In the genomic region with DNA sequence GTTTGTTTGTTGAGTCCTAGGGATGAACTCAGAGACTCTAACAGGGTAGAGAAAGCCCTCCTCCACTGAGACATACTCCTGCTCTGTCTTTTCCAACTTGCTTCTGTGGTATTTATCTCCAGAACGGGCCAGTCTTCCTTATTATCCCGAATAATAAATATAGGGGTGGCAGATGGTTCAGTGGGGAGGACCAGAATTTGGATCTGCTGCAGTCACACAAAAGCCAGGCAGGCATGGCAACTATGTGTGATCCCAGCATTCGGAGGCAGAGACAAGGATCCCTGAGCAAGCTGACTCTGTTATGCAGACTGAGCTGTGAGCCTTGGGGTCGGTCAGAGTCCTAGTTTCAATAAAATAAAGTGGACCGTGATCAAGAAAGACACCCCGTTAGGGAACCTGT, we compare ENCODE assay signal across 20 mouse cellular contexts. TPM values are rescaled to one million over a fixed set of nuclear protein-coding genes. Genes with fewer than 3 reads are reported as not detected.
DNase-seq lines count a peak whose midpoint lies in the region; ATAC-seq lines count a peak whose summit lies in the region.
"Had no signal": no experiment of that assay in that cellular context is flagged by ENCODE, and none has a peak within 500 bp of the region (broad histone marks: within the 10 kb centered on the region; RNA-seq: fewer than 3 reads in every experiment).

No protein-coding gene starts in this region.

- no peak for ATAC-seq in erythroid progenitor cell, adult 5-6 weeks (replicated peaks; ENCODE audit: low FRiP score, poor library complexity, severe bottlenecking)
- ATAC-seq: CD4-positive, CD25-positive, alpha-beta regulatory T cell, adult 4 months; forebrain, embryonic 13.5 days; forebrain, embryonic 16.5 days; intestine, postnatal 0 days had no signal

- peak; percentile 14 for DNase-seq in cerebellum, adult 9-10 months
- DNase-seq in cerebellum, postnatal 36 days, result no peak
- peak; percentile 42 for DNase-seq in layer of hippocampus, adult 11-12 months (ENCODE audit: low spot score)
- DNase-seq in layer of hippocampus, postnatal 25 days (ENCODE audit: extremely low spot score in 1 of 2, low spot score in 1 of 2), result no peak
- DNase-seq in layer of hippocampus, adult 8-10 months (ENCODE audit: low spot score in 2 of 2), result peak; percentile 27 to 39
- peak; percentile 17 to 77 for DNase-seq in layer of hippocampus, postnatal 14 days (ENCODE audit: low spot score in 2 of 2)
- DNase-seq in urinary bladder, postnatal 10 days (ENCODE audit: low spot score), result no peak
- DNase-seq: adrenal gland, adult 2 months; adrenal gland, postnatal 14 days; cerebellum, adult 11-12 months; gastrocnemius, adult 2 months; gastrocnemius, postnatal 14 days; heart, adult 11 months; heart, postnatal 36 days had no signal

RNA-seq across cellular contexts. Expression of a gene that starts 27.2 kb away (rescaled TPM):
- 1 to 10 TPM; 1.0 to 1.9 TPM for total RNA-seq in layer of hippocampus, postnatal 25 days (2021)
- total RNA-seq in layer of hippocampus, adult 8-10 months (2022), result 1 to 10 TPM; 1.1 to 3.0 (median 2.1) TPM
- 1 to 10 TPM; 3.1 to 3.6 TPM for total RNA-seq in layer of hippocampus, postnatal 14 days (2021)
- total RNA-seq in erythroid progenitor cell, adult 5-6 weeks (2015; ENCODE audit: low replicate concordance), result not detected in 2 replicates
- not detected in 2 replicates for total RNA-seq in erythroid progenitor cell, adult 5-6 weeks (2017; ENCODE audit: low replicate concordance)
- total RNA-seq: MEL had no signal

RNA-seq across cellular contexts. Expression of a gene that starts 27.3 kb away (rescaled TPM):
- 10 to 100 TPM in 1 of 2 experiments, 1 to 10 TPM in 1; 9.3 to 13.1 TPM for total RNA-seq in layer of hippocampus, postnatal 25 days (2021)
- total RNA-seq in layer of hippocampus, adult 8-10 months (2022), result 10 to 100 TPM in 1 of 4 experiments, 1 to 10 TPM in 3; 7.5 to 10.4 (median 8.8) TPM
- 1 to 10 TPM; 7.8 to 9.9 TPM for total RNA-seq in layer of hippocampus, postnatal 14 days (2021)
- not detected in 2 replicates for total RNA-seq in erythroid progenitor cell, adult 5-6 weeks (2015; ENCODE audit: low replicate concordance)
- total RNA-seq in erythroid progenitor cell, adult 5-6 weeks (2017; ENCODE audit: low replicate concordance), result not detected in 2 replicates
- total RNA-seq: MEL had no signal

Comparison
In these comparisons a context has a peak if more than half of its experiments do, and no peak if none do; other contexts are left out.
1. DNase-seq: peak in cerebellum, adult 9-10 months (single experiment), layer of hippocampus, adult 11-12 months (single experiment), layer of hippocampus, adult 8-10 months (2 of 2) and layer of hippocampus, postnatal 14 days (2 of 2); none in cerebellum, postnatal 36 days (0 of 2), layer of hippocampus, postnatal 25 days (0 of 2) and urinary bladder, postnatal 10 days (single experiment).
2. RNA of a gene that starts 27.3 kb away (total RNA-seq): 9.3 to 13.1 TPM in layer of hippocampus, postnatal 25 days, 7.8 to 9.9 TPM in layer of hippocampus, postnatal 14 days and 7.5 to 10.4 TPM in layer of hippocampus, adult 8-10 months; not detected in erythroid progenitor cell, adult 5-6 weeks; every median in the first group is over 4 times any median in the second.